Mouse (Mus musculus): ENCODE data around the gene Pecam1. TPM values are rescaled to one million over a fixed set of nuclear protein-coding genes. Genes with fewer than 3 reads are reported as not detected.

The Pecam1 gene
- polyA plus RNA-seq, 1 experiment from 2014 or later: 18.3 TPM

DNA sequence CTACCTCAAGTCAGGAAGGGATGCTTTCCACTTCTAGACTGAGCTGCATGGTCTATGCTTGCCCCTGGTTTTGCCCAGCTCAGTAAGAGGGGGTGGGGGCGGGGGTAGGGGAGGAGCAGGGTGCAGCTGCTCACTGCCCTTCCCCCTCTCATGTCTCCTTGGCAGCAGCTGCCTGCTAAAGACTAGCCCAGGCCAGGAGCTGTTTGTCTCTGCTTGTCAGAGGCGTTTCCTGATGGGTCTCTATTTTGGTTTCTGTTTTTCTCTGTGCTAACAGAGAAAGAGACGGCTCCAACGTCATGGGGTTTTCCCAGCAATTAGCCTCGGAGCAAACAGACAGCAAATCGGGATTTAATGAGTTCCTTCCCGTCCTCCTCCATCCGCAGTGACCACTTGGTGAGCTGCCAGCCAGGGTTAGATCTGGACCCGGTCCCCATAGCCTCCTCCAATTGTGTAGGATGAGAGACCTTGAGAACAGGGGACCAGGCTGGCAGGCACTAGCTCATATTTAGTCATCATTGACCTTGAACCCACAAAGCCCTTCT lies 75.7 kb downstream of the Pecam1 start:
- Histone ChIP-seq H3K27me3 (ENCODE audit: insufficient read depth, poor library complexity, severe bottlenecking) (0 out of 2 replicates have a peak, but pooled peaks cover 3% of the 10 kb centered on the region), H3K36me3 (no peaks in the 10 kb centered on the region), H3K4me1 (replicated peaks) (peaks cover 44% of the 10 kb centered on the region), H3K4me3 (peak overlapping the region; percentile 7; the same call in 1 of the 2 replicates), H3K9me3 (no peaks in the 10 kb centered on the region), H3K27ac (peak overlapping the region; percentile 86)
- WGBS: 5% methylated on average over 9 of the region's 9 CpGs
- DNase-seq (ENCODE audit: low spot score): peak; percentile 58

- no peaks in the 10 kb centered on the region for H3K36me3 ChIP-seq
- H3K27ac ChIP-seq: peak overlapping the region; percentile 86
- no peaks in the 10 kb centered on the region for H3K9me3 ChIP-seq
- WGBS: 80% methylated on average over 8 of the region's 8 CpGs
- H3K4me3 ChIP-seq: peak overlapping the region; percentile 7; the same call in 1 of the 2 replicates
- H3K4me1 ChIP-seq (replicated peaks): peaks cover 51% of the 10 kb centered on the region
- H3K27me3 ChIP-seq (ENCODE audit: insufficient read depth, poor library complexity, severe bottlenecking): 0 out of 2 replicates have a peak, but pooled peaks cover 3% of the 10 kb centered on the region
- no peak for DNase-seq (ENCODE audit: low spot score)
Measured at GRCm38 (mm10) chr11:106673727-106674611, 76.5 kb downstream of the Pecam1 start.

GRCm38 (mm10) chr11:106672919-106673505 lies 77.4 kb downstream of the Pecam1 start:
- no peaks in the 10 kb centered on the region for H3K9me3 ChIP-seq
- 0 out of 2 replicates have a peak, but pooled peaks cover 3% of the 10 kb centered on the region for H3K27me3 ChIP-seq (ENCODE audit: insufficient read depth, poor library complexity, severe bottlenecking)
- no peak overlapping the region for H3K4me3 ChIP-seq
- 83% methylated on average over 5 of the region's 5 CpGs for WGBS
- H3K36me3 ChIP-seq: no peaks in the 10 kb centered on the region
- DNase-seq (ENCODE audit: low spot score): no peak
- no peak overlapping the region for H3K27ac ChIP-seq
- peaks cover 58% of the 10 kb centered on the region for H3K4me1 ChIP-seq (replicated peaks)

DNA sequence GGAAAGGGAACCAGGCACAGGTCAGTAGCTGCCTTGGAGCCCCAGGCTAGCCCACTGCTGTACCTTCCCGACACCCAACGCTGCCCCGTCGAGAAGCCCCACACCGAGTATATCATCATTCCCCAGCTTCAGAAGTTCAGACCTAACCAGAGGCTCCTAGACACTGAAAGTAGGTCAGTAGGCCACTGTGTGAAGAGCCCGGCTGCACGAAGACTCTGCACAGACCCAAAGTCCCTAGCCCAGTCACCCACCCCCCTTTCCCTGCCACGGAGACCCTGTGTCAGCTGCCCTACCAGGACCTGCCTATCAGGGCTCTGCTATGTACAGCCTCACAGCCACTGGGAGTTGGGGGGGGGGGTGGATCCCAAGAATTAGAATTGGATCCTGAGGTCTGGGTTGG lies 78.6 kb downstream of the Pecam1 start:
- Histone ChIP-seq H3K4me3 (no peak overlapping the region), H3K9me3 (no peaks in the 10 kb centered on the region), H3K27me3 (ENCODE audit: insufficient read depth, poor library complexity, severe bottlenecking) (0 out of 2 replicates have a peak, but pooled peaks cover 3% of the 10 kb centered on the region), H3K36me3 (no peaks in the 10 kb centered on the region), H3K4me1 (replicated peaks) (peaks cover 58% of the 10 kb centered on the region), H3K27ac (peak overlapping the region; percentile 45)
- 86% methylated on average over 8 of the region's 8 CpGs for WGBS
- DNase-seq (ENCODE audit: low spot score): no peak

DNA sequence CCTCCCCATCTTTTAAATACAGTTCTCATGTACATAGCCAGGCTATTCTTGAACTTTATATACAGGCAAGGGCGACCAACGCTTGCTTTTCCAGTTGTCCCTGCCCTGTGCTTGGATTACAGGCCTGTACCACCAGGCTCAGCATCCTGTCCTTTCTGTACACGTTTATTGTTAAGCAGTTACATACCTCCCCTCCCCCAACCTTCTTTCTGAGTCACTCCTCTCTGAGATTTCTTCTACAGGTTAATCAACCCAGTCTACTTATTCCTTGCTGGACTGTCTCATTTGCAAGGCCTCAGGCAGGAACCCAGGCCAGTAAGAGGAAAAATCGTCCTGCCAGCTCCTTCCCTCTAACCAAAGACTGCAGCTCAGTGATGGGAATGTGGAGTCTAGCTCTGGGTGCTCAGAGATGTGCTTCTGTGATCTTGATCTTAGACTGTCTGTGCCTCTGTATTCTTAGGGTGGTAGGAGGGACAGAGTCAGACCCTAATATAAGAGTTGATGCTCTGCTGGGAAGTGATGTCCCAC lies 79.4 kb downstream of the Pecam1 start:
- H3K4me1 ChIP-seq (replicated peaks): peaks cover 63% of the 10 kb centered on the region
- no peak for DNase-seq (ENCODE audit: low spot score)
- peak overlapping the region; percentile 45; the same call in 1 of the 2 replicates for H3K27ac ChIP-seq
- 80% methylated on average over 4 of the region's 4 CpGs for WGBS
- H3K4me3 ChIP-seq: no peak overlapping the region
- H3K36me3 ChIP-seq: no peaks in the 10 kb centered on the region
- H3K27me3 ChIP-seq (ENCODE audit: insufficient read depth, poor library complexity, severe bottlenecking): 0 out of 2 replicates have a peak, but pooled peaks cover 2% of the 10 kb centered on the region
- H3K9me3 ChIP-seq: no peaks in the 10 kb centered on the region

DNA sequence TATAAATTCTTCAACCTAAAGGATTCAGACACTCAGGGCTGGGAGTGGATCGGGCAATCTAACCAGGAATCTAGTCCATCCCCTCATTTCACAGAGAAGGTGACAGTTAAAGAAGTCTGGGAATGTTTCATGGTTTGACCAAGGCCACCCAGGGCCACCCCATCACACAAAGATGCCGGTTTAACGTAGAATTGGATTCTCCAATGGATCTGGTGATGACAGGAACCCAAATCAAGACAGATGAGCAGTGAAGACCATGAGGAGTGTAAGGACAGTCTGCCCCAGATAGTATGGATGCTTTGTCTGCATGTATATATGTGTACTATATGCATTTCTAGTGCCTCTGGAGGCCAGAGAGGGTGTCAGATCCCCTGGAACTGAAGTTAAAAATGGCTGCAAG lies 80.2 kb downstream of the Pecam1 start:
- DNase-seq (ENCODE audit: low spot score): no peak
- Histone ChIP-seq H3K27me3 (ENCODE audit: insufficient read depth, poor library complexity, severe bottlenecking) (no peaks in the 10 kb centered on the region), H3K36me3 (no peaks in the 10 kb centered on the region), H3K4me1 (replicated peaks) (peaks cover 59% of the 10 kb centered on the region), H3K9me3 (no peaks in the 10 kb centered on the region), H3K27ac (peak overlapping the region; percentile 36; the same call in 1 of the 2 replicates), H3K4me3 (no peak overlapping the region)
- 75% methylated on average over 3 of the region's 3 CpGs for WGBS

GRCm38 (mm10) chr11:106669873-106670173 lies 80.6 kb downstream of the Pecam1 start:
- Histone ChIP-seq H3K27me3 (ENCODE audit: insufficient read depth, poor library complexity, severe bottlenecking) (no peaks in the 10 kb centered on the region), H3K27ac (peak overlapping the region; percentile 36; the same call in 1 of the 2 replicates), H3K36me3 (no peaks in the 10 kb centered on the region), H3K4me3 (no peak overlapping the region), H3K9me3 (no peaks in the 10 kb centered on the region), H3K4me1 (replicated peaks) (peaks cover 55% of the 10 kb centered on the region)
- DNase-seq (ENCODE audit: low spot score): no peak
- WGBS: 32% methylated on average over 9 of the region's 9 CpGs

- H3K27me3 ChIP-seq (ENCODE audit: insufficient read depth, poor library complexity, severe bottlenecking): no peaks in the 10 kb centered on the region
Measured at GRCm38 (mm10) chr11:106669102-106669872, 81.1 kb downstream of the Pecam1 start.

DNA sequence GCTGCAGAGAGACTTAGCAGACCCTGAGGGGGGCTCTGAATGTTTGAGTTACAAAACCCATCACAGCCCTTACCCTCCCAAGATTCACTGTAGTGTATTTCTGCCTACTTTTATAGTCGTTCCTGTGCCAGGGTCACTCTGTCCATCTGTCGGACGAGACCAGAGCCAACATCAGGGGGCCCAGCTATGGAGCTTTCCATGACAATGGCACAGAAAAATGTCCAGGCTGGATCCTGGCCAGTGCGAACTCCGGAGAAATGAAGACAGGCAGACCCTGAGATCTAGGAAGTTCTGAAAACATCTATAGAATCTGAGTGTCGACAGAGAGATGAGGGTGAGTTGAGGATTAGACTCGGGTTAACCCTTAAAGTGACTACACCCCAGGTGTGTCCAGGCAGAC lies 82.1 kb downstream of the Pecam1 start:
- no peaks in the 10 kb centered on the region for H3K9me3 ChIP-seq
- H3K4me1 ChIP-seq (replicated peaks): peaks cover 58% of the 10 kb centered on the region
- H3K27ac ChIP-seq: no peak overlapping the region
- DNase-seq (ENCODE audit: low spot score): no peak
- no peak overlapping the region for H3K4me3 ChIP-seq
- H3K36me3 ChIP-seq: no peaks in the 10 kb centered on the region
- WGBS: 76% methylated on average over 7 of the region's 7 CpGs
- H3K27me3 ChIP-seq (ENCODE audit: insufficient read depth, poor library complexity, severe bottlenecking): no peaks in the 10 kb centered on the region

More at GRCm38 (mm10) chr11:106669102-106669872, 81.1 kb downstream of the Pecam1 start:
- DNase-seq (ENCODE audit: low spot score): no peak
- Histone ChIP-seq H3K4me1 (replicated peaks) (peaks cover 54% of the 10 kb centered on the region), H3K36me3 (no peaks in the 10 kb centered on the region), H3K27ac (peak overlapping the region; percentile 36; the same call in 1 of the 2 replicates), H3K9me3 (no peaks in the 10 kb centered on the region), H3K4me3 (no peak overlapping the region)
- 30% methylated on average over 8 of the region's 8 CpGs for WGBS

- DNase-seq (ENCODE audit: low spot score): no peak
- peaks cover 57% of the 10 kb centered on the region for H3K4me1 ChIP-seq (replicated peaks)
- H3K9me3 ChIP-seq: no peaks in the 10 kb centered on the region
- H3K4me3 ChIP-seq: no peak overlapping the region
- no peaks in the 10 kb centered on the region for H3K27me3 ChIP-seq (ENCODE audit: insufficient read depth, poor library complexity, severe bottlenecking)
- no peak overlapping the region for H3K27ac ChIP-seq
- H3K36me3 ChIP-seq: no peaks in the 10 kb centered on the region
- 83% methylated on average over 11 of the region's 11 CpGs for WGBS
Measured at GRCm38 (mm10) chr11:106667855-106668254, 82.6 kb downstream of the Pecam1 start.

- no peaks in the 10 kb centered on the region for H3K9me3 ChIP-seq
- 87% methylated on average over 14 of the region's 14 CpGs for WGBS
Measured at GRCm38 (mm10) chr11:106666470-106667107, 83.8 kb downstream of the Pecam1 start.

DNA sequence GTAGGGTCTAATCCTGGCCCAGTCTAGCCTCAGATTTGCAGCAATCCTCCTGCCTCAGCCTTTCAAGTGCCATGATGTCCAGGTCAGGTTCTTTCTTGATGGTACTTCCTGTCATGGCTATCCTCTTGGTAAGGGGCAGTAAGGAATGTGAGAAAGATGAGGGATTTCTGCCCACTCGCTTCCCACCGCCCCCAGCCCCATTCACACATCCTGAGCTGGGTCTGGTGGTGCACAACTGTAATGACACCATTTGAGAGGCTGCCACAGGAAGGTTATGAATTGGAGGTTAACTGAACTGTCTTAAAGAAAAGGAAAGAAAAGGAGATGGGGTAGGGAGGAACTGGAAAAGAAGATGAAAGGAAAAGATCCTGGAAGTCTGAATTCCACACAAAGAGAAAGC lies 84.6 kb downstream of the Pecam1 start:
- WGBS: 90% methylated on average over 2 of the region's 2 CpGs
- no peak overlapping the region for H3K4me3 ChIP-seq

More at GRCm38 (mm10) chr11:106666470-106667107, 83.8 kb downstream of the Pecam1 start:
- H3K27ac ChIP-seq: peak overlapping the region; percentile 3; the same call in 1 of the 2 replicates
- no peak for DNase-seq (ENCODE audit: low spot score)
- no peaks in the 10 kb centered on the region for H3K27me3 ChIP-seq (ENCODE audit: insufficient read depth, poor library complexity, severe bottlenecking)
- peaks cover 50% of the 10 kb centered on the region for H3K4me1 ChIP-seq (replicated peaks)
- no peak overlapping the region for H3K4me3 ChIP-seq
- no peaks in the 10 kb centered on the region for H3K36me3 ChIP-seq

More for the DNA sequence above, 84.6 kb downstream of the Pecam1 start:
- Histone ChIP-seq H3K27me3 (ENCODE audit: insufficient read depth, poor library complexity, severe bottlenecking) (no peaks in the 10 kb centered on the region), H3K36me3 (no peaks in the 10 kb centered on the region), H3K9me3 (no peaks in the 10 kb centered on the region), H3K4me1 (replicated peaks) (peaks cover 50% of the 10 kb centered on the region), H3K27ac (no peak overlapping the region)
- DNase-seq (ENCODE audit: low spot score): no peak
